Mouse (Mus musculus): ENCODE measurements around the gene Fgfbp3. TPM values are rescaled to one million over a fixed set of nuclear protein-coding genes. Genes with fewer than 3 reads are reported as not detected.
A peak's percentile ranks its signal among the peaks of the same experiment; 100 is the strongest.

Gene Fgfbp3
- polyA plus RNA-seq, 1 experiment from 2014 or later, result 1.0 TPM

- Histone ChIP-seq H3K4me1 (ENCODE audit: insufficient read depth) (no peaks in the 10 kb centered on the region), H3K27me3 (ENCODE audit: insufficient read depth, low read length) (no peaks in the 10 kb centered on the region), H3K9ac (replicated peaks) (no peak overlapping the region), H3K4me3 (ENCODE audit: low read depth, low read length) (no peak overlapping the region), H3K4me2 (ENCODE audit: low read depth, low read length) (no peak overlapping the region), H3K36me3 (replicated peaks; ENCODE audit: insufficient read depth, low read length) (no peaks in the 10 kb centered on the region; the same call in 1 of the 2 replicates), H3K27ac (ENCODE audit: low read depth) (no peak overlapping the region), H3K9me3 (ENCODE audit: low read length) (no peaks in the 10 kb centered on the region)
- TF ChIP-seq CTCF (IDR thresholded peaks at IDR 0.05; ENCODE audit: low read depth) (no peak), EP300 (IDR thresholded peaks at IDR 0.05; ENCODE audit: low read depth) (no peak)
- ATAC-seq (no peak), DNase-seq (no peak)
Measured at GRCm38 (mm10) chr19:36938008-36938407, 18.6 kb upstream of the Fgfbp3 start.

GRCm38 (mm10) chr19:36936285-36936684 lies 16.9 kb upstream of the Fgfbp3 start:
- H3K27ac ChIP-seq (ENCODE audit: low read depth), result no peak overlapping the region
- TF ChIP-seq EP300 (IDR thresholded peaks at IDR 0.05; ENCODE audit: low read depth) (no peak), CTCF (IDR thresholded peaks at IDR 0.05; ENCODE audit: low read depth) (no peak)
- no peaks in the 10 kb centered on the region; the same call in 1 of the 2 replicates for H3K36me3 ChIP-seq (replicated peaks; ENCODE audit: insufficient read depth, low read length)
- no peak overlapping the region for H3K4me2 ChIP-seq (ENCODE audit: low read depth, low read length)
- DNase-seq, result no peak
- H3K9me3 ChIP-seq (ENCODE audit: low read length), result no peaks in the 10 kb centered on the region
- no peak overlapping the region for H3K9ac ChIP-seq (replicated peaks)
- WGBS (ENCODE audit: insufficient replicate concordance), result 74% methylated on average over 4 of the region's 4 CpGs
- no peaks in the 10 kb centered on the region for H3K4me1 ChIP-seq (ENCODE audit: insufficient read depth)
- H3K27me3 ChIP-seq (ENCODE audit: insufficient read depth, low read length), result no peaks in the 10 kb centered on the region
- no peak overlapping the region for H3K4me3 ChIP-seq (ENCODE audit: low read depth, low read length)
- ATAC-seq, result no peak

- TF ChIP-seq CTCF (IDR thresholded peaks at IDR 0.05; ENCODE audit: low read depth), result no peak
- no peak for TF ChIP-seq EP300 (IDR thresholded peaks at IDR 0.05; ENCODE audit: low read depth)
- Histone ChIP-seq H3K36me3 (replicated peaks; ENCODE audit: insufficient read depth, low read length) (peaks cover 3% of the 10 kb centered on the region; the same call in 1 of the 2 replicates), H3K4me2 (ENCODE audit: low read depth, low read length) (no peak overlapping the region), H3K9ac (replicated peaks) (no peak overlapping the region), H3K4me3 (ENCODE audit: low read depth, low read length) (no peak overlapping the region), H3K27me3 (ENCODE audit: insufficient read depth, low read length) (no peaks in the 10 kb centered on the region), H3K27ac (ENCODE audit: low read depth) (no peak overlapping the region), H3K4me1 (ENCODE audit: insufficient read depth) (peaks cover 12% of the 10 kb centered on the region), H3K9me3 (ENCODE audit: low read length) (no peaks in the 10 kb centered on the region)
- 50% methylated on average over 2 of the region's 2 CpGs for WGBS (ENCODE audit: insufficient replicate concordance)
- DNase-seq (no peak), ATAC-seq (0 out of 2 replicates have a peak, but pooled peaks have one; percentile 33)
Measured at GRCm38 (mm10) chr19:36932613-36933012, 13.2 kb upstream of the Fgfbp3 start.

- H3K9ac ChIP-seq (replicated peaks), result no peak overlapping the region
- no peak overlapping the region for H3K4me2 ChIP-seq (ENCODE audit: low read depth, low read length)
- H3K9me3 ChIP-seq (ENCODE audit: low read length), result no peaks in the 10 kb centered on the region
- H3K4me1 ChIP-seq (ENCODE audit: insufficient read depth), result peaks cover 17% of the 10 kb centered on the region
- H3K27me3 ChIP-seq (ENCODE audit: insufficient read depth, low read length), result no peaks in the 10 kb centered on the region
- H3K4me3 ChIP-seq (ENCODE audit: low read depth, low read length), result no peak overlapping the region
- TF ChIP-seq EP300 (IDR thresholded peaks at IDR 0.05; ENCODE audit: low read depth) (no peak), CTCF (IDR thresholded peaks at IDR 0.05; ENCODE audit: low read depth) (no peak)
- DNase-seq (no peak), ATAC-seq (peak; percentile 36; the same call in 1 of the 2 replicates)
- no peak overlapping the region for H3K27ac ChIP-seq (ENCODE audit: low read depth)
- H3K36me3 ChIP-seq (replicated peaks; ENCODE audit: insufficient read depth, low read length), result peaks cover 3% of the 10 kb centered on the region; the same call in 1 of the 2 replicates
Measured at GRCm38 (mm10) chr19:36932097-36932496, 12.7 kb upstream of the Fgfbp3 start.

GRCm38 (mm10) chr19:36929816-36930215 lies 10.4 kb upstream of the Fgfbp3 start:
- no peak overlapping the region for H3K9ac ChIP-seq (replicated peaks)
- 0 out of 2 replicates have a peak, but pooled peaks cover 3% of the 10 kb centered on the region for H3K36me3 ChIP-seq (replicated peaks; ENCODE audit: insufficient read depth, low read length)
- H3K27me3 ChIP-seq (ENCODE audit: insufficient read depth, low read length), result no peaks in the 10 kb centered on the region
- TF ChIP-seq CTCF (IDR thresholded peaks at IDR 0.05; ENCODE audit: low read depth) (no peak), EP300 (IDR thresholded peaks at IDR 0.05; ENCODE audit: low read depth) (no peak)
- H3K9me3 ChIP-seq (ENCODE audit: low read length), result no peaks in the 10 kb centered on the region
- H3K4me3 ChIP-seq (ENCODE audit: low read depth, low read length), result no peak overlapping the region
- H3K27ac ChIP-seq (ENCODE audit: low read depth), result no peak overlapping the region
- DNase-seq (no peak), ATAC-seq (no peak)
- H3K4me1 ChIP-seq (ENCODE audit: insufficient read depth), result peaks cover 23% of the 10 kb centered on the region
- no peak overlapping the region for H3K4me2 ChIP-seq (ENCODE audit: low read depth, low read length)

- Histone ChIP-seq H3K36me3 (replicated peaks; ENCODE audit: insufficient read depth, low read length) (0 out of 2 replicates have a peak, but pooled peaks cover 3% of the 10 kb centered on the region), H3K27me3 (ENCODE audit: insufficient read depth, low read length) (no peaks in the 10 kb centered on the region), H3K9ac (replicated peaks) (0 out of 2 replicates have a peak overlapping the region, but pooled peaks have one; percentile 46), H3K27ac (ENCODE audit: low read depth) (peak overlapping the region; percentile 99; the same call in 1 of the 2 replicates), H3K9me3 (ENCODE audit: low read length) (no peaks in the 10 kb centered on the region), H3K4me3 (ENCODE audit: low read depth, low read length) (peak overlapping the region; percentile 92), H3K4me2 (ENCODE audit: low read depth, low read length) (peak overlapping the region; percentile 82), H3K4me1 (ENCODE audit: insufficient read depth) (peaks cover 23% of the 10 kb centered on the region)
- ATAC-seq (no peak), DNase-seq (no peak)
- 60% methylated on average over 6 of the region's 6 CpGs for WGBS (ENCODE audit: insufficient replicate concordance)
- TF ChIP-seq CTCF (IDR thresholded peaks at IDR 0.05; ENCODE audit: low read depth), result no peak
- TF ChIP-seq EP300 (IDR thresholded peaks at IDR 0.05; ENCODE audit: low read depth), result no peak
Measured at GRCm38 (mm10) chr19:36927800-36928361, 8.5 kb upstream of the Fgfbp3 start.
